Mouse (Mus musculus) C2C12 (cell line): ENCODE data around the gene 1190002N15Rik. TPM values are rescaled to one million over a fixed set of nuclear protein-coding genes. Genes with fewer than 3 reads are reported as not detected.

Source experiments
- H3K27me3 ChIP-seq: one replicate; pipeline ENCODE4 v1.6.1; 2011; ENCODE audit not compliant: control insufficient read depth, insufficient read depth, insufficient read length
- H3K36me3 ChIP-seq: one replicate; pipeline ENCODE4 v1.6.1; 2011; ENCODE audit not compliant: control insufficient read depth, insufficient read depth
- H3K4me3 ChIP-seq: one replicate; pipeline ENCODE4 v1.5.1; 2011; ENCODE audit warnings: mild to moderate bottlenecking, control low read depth; ENCODE audit not compliant: poor library complexity, insufficient read depth, severe bottlenecking
- H3K79me2 ChIP-seq: one replicate; pipeline ENCODE4 v1.6.1; 2011; ENCODE audit not compliant: control insufficient read depth, insufficient read depth
- H3K79me3 ChIP-seq: one replicate; pipeline ENCODE4 v1.6.1; 2011; ENCODE audit warnings: low read depth, control low read depth
- H3ac ChIP-seq: one replicate; pipeline ENCODE3; 2011; ENCODE audit warnings: low read depth; ENCODE audit not compliant: control insufficient read depth, insufficient read length
- CEBPB ChIP-seq: IDR thresholded peaks from one replicate; pipeline ENCODE4 v1.6.1; 2011; ENCODE audit warnings: low read depth, mild to moderate bottlenecking, control low read depth, moderate library complexity
- CTCF ChIP-seq: IDR thresholded peaks from one replicate; pipeline ENCODE4 v1.5.1; 2011; ENCODE audit not compliant: control insufficient read depth, insufficient read depth, insufficient read length
- FOSL1 ChIP-seq: IDR thresholded peaks from one replicate; pipeline ENCODE4 v1.8.0; 2011; ENCODE audit warnings: mild to moderate bottlenecking, low read length; ENCODE audit not compliant: poor library complexity, insufficient read depth, severe bottlenecking
- MAX ChIP-seq: IDR thresholded peaks from one replicate; pipeline ENCODE4 v1.6.1; 2011; ENCODE audit warnings: mild to moderate bottlenecking, control low read depth
- MYOD1 ChIP-seq: IDR thresholded peaks from one replicate; pipeline ENCODE4 v1.6.1; 2011; ENCODE audit warnings: low read depth; ENCODE audit not compliant: control insufficient read depth, insufficient read length
- MYOG ChIP-seq: IDR thresholded peaks from one replicate; pipeline ENCODE4 v1.6.1; 2011; ENCODE audit not compliant: control insufficient read depth, insufficient read length; ENCODE audit errors: extremely low read depth
- USF1 ChIP-seq: IDR thresholded peaks from one replicate; pipeline ENCODE4 v1.6.1; 2011; ENCODE audit warnings: low read depth, mild to moderate bottlenecking, control low read depth, moderate library complexity
- polyA plus RNA-seq: library from polyadenylated mRNA; unstranded; fragments of >200 nt; fragmentation: generic; extraction: Trizol; gene quantifications from one replicate; pipeline ENCODE4 v1.2.1, GENCODE M21; 2012; ENCODE audit warnings: missing spikeins

The 1190002N15Rik gene
- polyA plus RNA-seq, 1 experiment = 25.4 TPM

DNA sequence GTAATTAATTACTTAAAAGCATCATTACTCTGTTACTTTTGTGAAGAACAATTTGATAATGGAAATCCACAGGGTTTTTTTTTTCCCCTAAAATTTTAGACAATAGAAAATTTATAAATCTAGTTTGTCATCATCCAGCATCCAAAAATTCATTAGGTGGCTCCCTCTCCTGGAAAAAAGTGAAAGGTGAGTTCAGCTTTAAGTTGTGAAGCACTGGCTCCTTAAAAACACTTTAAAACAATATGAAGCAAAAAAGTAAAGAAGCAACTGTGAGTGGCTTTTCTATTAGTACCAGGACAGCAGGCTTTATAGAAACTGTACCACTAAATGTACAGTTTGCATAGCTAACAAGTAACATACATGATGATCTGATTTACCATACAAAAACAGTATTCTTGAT is 3.1 kb downstream of the 1190002N15Rik start:
- Histone ChIP-seq H3K79me3 (peaks cover 73% of the 10 kb centered on the region), H3K4me3 (peak overlapping the region; percentile 75), H3K36me3 (no peaks in the 10 kb centered on the region), H3ac (no peak overlapping the region), H3K79me2 (peaks cover 88% of the 10 kb centered on the region), H3K27me3 (no peaks in the 10 kb centered on the region)
- TF ChIP-seq MYOD1 = no peak
- no peak for TF ChIP-seq CEBPB
- TF ChIP-seq USF1 = no peak
- no peak for TF ChIP-seq FOSL1
- no peak for TF ChIP-seq MAX

DNA sequence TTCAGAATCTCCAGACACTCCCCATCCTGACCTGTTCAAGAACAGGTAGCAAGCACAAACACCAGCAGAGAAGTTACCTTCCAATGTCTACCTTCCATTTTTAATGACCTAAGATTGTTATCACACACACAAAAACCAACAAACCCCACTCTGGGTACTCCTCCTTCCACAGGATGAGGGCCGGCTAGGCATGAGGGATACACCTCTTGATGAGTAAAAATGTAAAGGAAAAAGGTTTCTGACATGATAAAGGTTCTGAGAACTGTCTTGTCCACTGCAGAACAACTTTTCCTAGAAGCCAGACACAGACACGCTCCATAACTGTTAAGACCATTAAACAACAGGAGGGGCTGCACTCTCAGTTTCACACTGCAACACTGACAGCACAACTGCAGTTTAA is 3.7 kb downstream of the 1190002N15Rik start:
- H3K79me3 ChIP-seq = peaks cover 76% of the 10 kb centered on the region
- no peaks in the 10 kb centered on the region for H3K27me3 ChIP-seq
- no peak overlapping the region for H3ac ChIP-seq
- TF ChIP-seq CTCF (no peak), CEBPB (no peak), MYOG (no peak), MYOD1 (no peak), MAX (no peak), FOSL1 (no peak), USF1 (no peak)
- no peaks in the 10 kb centered on the region for H3K36me3 ChIP-seq
- peaks cover 88% of the 10 kb centered on the region for H3K79me2 ChIP-seq
- H3K4me3 ChIP-seq = no peak overlapping the region

DNA sequence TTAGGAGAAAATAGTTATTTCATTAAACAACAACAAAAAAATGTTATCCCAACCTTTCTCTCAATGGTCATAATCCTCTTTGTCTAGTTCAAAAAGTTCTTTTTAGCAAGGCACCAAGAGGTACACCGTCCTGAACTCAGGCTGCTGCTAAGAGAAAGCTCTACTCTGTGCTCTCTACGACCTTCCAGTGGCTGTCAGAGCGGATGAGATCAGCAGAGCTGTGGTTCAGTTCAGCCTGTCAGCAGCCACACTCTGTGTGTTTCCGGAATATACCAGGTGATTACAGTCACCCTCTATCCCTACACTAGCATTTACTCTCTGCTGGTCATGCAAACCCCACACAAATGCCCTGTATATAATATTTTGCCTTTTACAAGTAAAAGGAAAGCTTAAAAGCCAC is 4.2 kb downstream of the 1190002N15Rik start:
- no peaks in the 10 kb centered on the region for H3K36me3 ChIP-seq

DNA sequence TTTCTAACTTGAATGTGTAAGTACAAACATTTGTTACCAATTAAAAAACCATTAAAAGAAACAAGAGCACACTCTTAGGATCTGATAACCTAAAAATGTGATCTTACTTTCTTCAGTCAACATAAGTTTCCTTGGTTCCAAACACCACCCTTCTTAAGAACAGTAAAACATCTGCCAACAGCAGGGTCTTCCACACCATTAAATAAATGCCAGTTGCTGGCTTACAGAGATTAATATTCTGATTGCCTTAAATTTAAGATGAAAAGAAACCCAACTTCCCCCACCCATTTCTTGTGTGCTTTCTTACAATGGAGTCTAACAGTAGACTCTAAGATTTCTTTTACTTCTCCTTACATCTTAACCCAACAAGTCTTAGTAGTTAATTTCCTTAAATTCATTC is 7.9 kb downstream of the 1190002N15Rik start:
- peaks cover 91% of the 10 kb centered on the region for H3K79me3 ChIP-seq
- H3K27me3 ChIP-seq = no peaks in the 10 kb centered on the region
- peaks cover 100% of the 10 kb centered on the region for H3K79me2 ChIP-seq
- no peak for TF ChIP-seq MAX
- no peak for TF ChIP-seq CTCF
- TF ChIP-seq FOSL1 = no peak
- TF ChIP-seq MYOG = no peak
- TF ChIP-seq CEBPB = no peak
- TF ChIP-seq MYOD1 = no peak
- no peak for TF ChIP-seq USF1
- no peak overlapping the region for H3K4me3 ChIP-seq
- no peaks in the 10 kb centered on the region for H3K36me3 ChIP-seq
- no peak overlapping the region for H3ac ChIP-seq

More for the DNA sequence above, 4.2 kb downstream of the 1190002N15Rik start:
- Histone ChIP-seq H3K79me3 (peaks cover 81% of the 10 kb centered on the region), H3K79me2 (peaks cover 91% of the 10 kb centered on the region), H3K27me3 (no peaks in the 10 kb centered on the region), H3K4me3 (no peak overlapping the region), H3ac (no peak overlapping the region)
- TF ChIP-seq USF1 (no peak), CTCF (no peak), MYOD1 (no peak), CEBPB (no peak), FOSL1 (no peak), MYOG (no peak), MAX (no peak)

DNA sequence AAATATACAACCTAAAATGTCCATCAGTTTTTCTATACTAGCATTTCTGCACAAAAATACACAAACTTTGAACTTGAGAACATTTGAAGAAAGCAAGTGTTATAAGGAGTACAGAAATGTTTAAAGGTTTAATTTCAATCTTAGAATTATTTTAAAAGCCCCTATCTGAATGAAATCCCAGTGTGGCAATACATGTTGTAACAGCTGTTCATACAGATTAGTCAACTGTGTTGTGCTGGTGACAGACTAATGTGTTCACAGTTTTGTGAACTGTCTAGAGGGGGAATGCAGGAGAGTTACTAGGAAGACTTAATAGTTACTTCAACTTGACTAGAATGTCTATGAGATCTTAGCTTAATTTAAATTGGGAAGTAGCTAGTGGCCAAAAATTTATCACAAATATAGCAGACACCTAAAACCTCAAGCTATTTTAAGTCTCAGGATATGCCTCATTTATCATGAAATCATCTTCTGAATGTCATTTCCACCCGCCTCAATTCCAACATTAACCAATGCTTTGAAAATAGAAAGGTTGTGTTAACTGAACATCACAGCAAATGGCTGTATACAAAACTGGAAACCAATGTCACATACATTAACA is 8.6 kb downstream of the 1190002N15Rik start:
- Histone ChIP-seq H3K36me3 (no peaks in the 10 kb centered on the region), H3K79me2 (peaks cover 100% of the 10 kb centered on the region), H3K4me3 (no peak overlapping the region), H3ac (no peak overlapping the region), H3K79me3 (peaks cover 92% of the 10 kb centered on the region), H3K27me3 (no peaks in the 10 kb centered on the region)
- no peak for TF ChIP-seq CEBPB
- no peak for TF ChIP-seq FOSL1
- TF ChIP-seq CTCF = no peak
- TF ChIP-seq MAX = no peak
- no peak for TF ChIP-seq USF1
- TF ChIP-seq MYOG = no peak
- TF ChIP-seq MYOD1 = peak; percentile 79

DNA sequence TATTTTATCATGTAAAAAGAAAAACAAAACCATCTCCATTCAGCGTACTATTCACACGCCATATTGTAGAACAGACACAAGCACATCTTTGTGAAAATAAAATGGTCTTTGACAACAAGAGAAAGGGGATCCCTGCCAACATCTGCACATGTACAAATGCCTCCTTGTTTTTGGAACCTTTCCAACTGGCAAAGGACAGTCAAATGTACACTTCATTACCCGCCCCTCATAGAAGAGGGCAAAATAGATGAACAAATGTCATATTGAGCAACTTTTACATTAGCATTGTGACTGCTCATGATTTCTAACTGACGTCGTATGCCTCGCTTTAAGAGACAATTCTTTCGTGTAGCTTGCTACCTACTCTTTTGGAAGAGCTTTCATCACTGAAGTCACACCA is 11.4 kb downstream of the 1190002N15Rik start:
- H3K4me3 ChIP-seq = no peak overlapping the region
- TF ChIP-seq FOSL1 (no peak), USF1 (no peak), MAX (no peak), MYOD1 (no peak), MYOG (no peak), CEBPB (no peak), CTCF (no peak)
- peaks cover 86% of the 10 kb centered on the region for H3K79me3 ChIP-seq
- H3K36me3 ChIP-seq = peaks cover 15% of the 10 kb centered on the region
- H3ac ChIP-seq = no peak overlapping the region
- no peaks in the 10 kb centered on the region for H3K27me3 ChIP-seq
- H3K79me2 ChIP-seq = peaks cover 99% of the 10 kb centered on the region
